In the genomic region with DNA sequence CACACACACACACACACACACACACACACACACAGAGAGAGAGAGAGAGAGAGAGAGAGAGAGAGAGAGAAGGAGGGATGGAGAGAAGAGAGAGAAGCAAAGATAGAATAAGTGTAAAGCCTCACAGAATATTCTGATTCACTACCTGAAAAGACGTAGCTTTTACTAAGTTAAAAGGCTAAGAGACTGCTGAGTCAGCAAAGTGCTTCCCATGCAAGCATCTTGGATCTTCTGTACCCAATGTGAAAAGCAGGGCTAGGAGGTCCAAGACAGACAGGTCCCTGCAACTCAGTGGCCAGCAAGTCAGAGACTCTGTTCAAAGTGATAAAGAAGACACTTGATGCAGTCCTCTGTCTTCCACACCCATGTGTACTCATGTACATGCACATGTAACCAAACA, we compare ENCODE assay signal across 21 mouse cellular contexts.
"Had no signal": no experiment of that assay in that cellular context is flagged by ENCODE, and none has a peak within 500 bp of the region (broad histone marks: within the 10 kb centered on the region; RNA-seq: fewer than 3 reads in every experiment).

No protein-coding gene starts in this region.

- H3K4me3 ChIP-seq: layer of hippocampus, adult 2 months; limb, embryonic 10.5 days; limb, embryonic 13.5 days; liver, embryonic 13.5 days; megakaryocyte, embryonic 14.5 days; midbrain, embryonic 10.5 days; midbrain, embryonic 13.5 days; neural tube, embryonic 12.5 days; neural tube, embryonic 15.5 days had no signal

- H3K4me2 ChIP-seq: limb, embryonic 13.5 days; liver, embryonic 13.5 days; midbrain, embryonic 13.5 days; neural tube, embryonic 12.5 days; neural tube, embryonic 15.5 days had no signal

- H3K4me1 ChIP-seq: liver, embryonic 13.5 days; megakaryocyte, embryonic 14.5 days; midbrain, embryonic 10.5 days; neural tube, embryonic 12.5 days; neural tube, embryonic 15.5 days had no signal

- DNase-seq: kidney, postnatal 25 days; layer of hippocampus, adult 9-11 months; liver; liver, embryonic 13.5 days; lung, adult 2 months; right cerebral cortex, adult 18-20 months; right cerebral cortex, postnatal 14 days; right cerebral cortex, postnatal 4 days; thymus, adult 2 months; thymus, postnatal 14 days; thymus, postnatal 4 days had no signal

- H3K27me3 ChIP-seq: liver, embryonic 13.5 days; megakaryocyte, embryonic 14.5 days; neural tube, embryonic 12.5 days; neural tube, embryonic 15.5 days had no signal

- H3K36me3 ChIP-seq: limb, embryonic 10.5 days; limb, embryonic 13.5 days; liver, embryonic 13.5 days; midbrain, embryonic 10.5 days; midbrain, embryonic 13.5 days; neural tube, embryonic 12.5 days; neural tube, embryonic 15.5 days had no signal

- H3K9me3 ChIP-seq: limb, embryonic 10.5 days; limb, embryonic 13.5 days; liver, embryonic 13.5 days; megakaryocyte, embryonic 14.5 days; midbrain, embryonic 10.5 days; midbrain, embryonic 13.5 days; neural tube, embryonic 12.5 days; neural tube, embryonic 15.5 days had no signal

- H3K9ac ChIP-seq: limb, embryonic 13.5 days; liver, embryonic 13.5 days; midbrain, embryonic 13.5 days; neural tube, embryonic 12.5 days; neural tube, embryonic 15.5 days had no signal

- H3K27ac ChIP-seq: kidney, postnatal 0 days; layer of hippocampus, adult 2 months; limb, embryonic 10.5 days; limb, embryonic 13.5 days; liver, embryonic 13.5 days; midbrain, embryonic 10.5 days; midbrain, embryonic 13.5 days; neural tube, embryonic 12.5 days; neural tube, embryonic 15.5 days; stomach, postnatal 0 days had no signal
